Mouse (Mus musculus) intestine, embryonic 16.5 days (tissue): ENCODE results near the gene Gpr157. TPM values are rescaled to one million over a fixed set of nuclear protein-coding genes. Genes with fewer than 3 reads are reported as not detected.
"Not testable (repeated sequence)": the region's sequence is repeated elsewhere in the genome, so short reads cannot be mapped to it uniquely, and the experiment has no call there.

Source experiments
- ATAC-seq: fragments of 200-750 bp; cut with Nextera tagmentation; 2 replicates; pipeline ENCODE4 v1.8.0; 2017; ENCODE audit warnings: moderate TSS enrichment, moderate library complexity
- H3K27ac ChIP-seq: fragments of 300-500 bp; sonication (generic); 2 replicates; pipeline ENCODE4 v1.5.1; 2014; ENCODE audit warnings: mild to moderate bottlenecking, low read length
- H3K27me3 ChIP-seq: fragments of 300-500 bp; sonication (generic); replicated peaks from 2 replicates; pipeline ENCODE4 v1.6.1; 2014; ENCODE audit warnings: low read length, control low read depth, mixed read lengths; ENCODE audit not compliant: control insufficient read depth, insufficient read depth
- H3K36me3 ChIP-seq: fragments of 300-500 bp; sonication (generic); 2 replicates; pipeline ENCODE4 v1.6.1; 2014; ENCODE audit warnings: low read length, control low read depth; ENCODE audit not compliant: control insufficient read depth, insufficient read depth
- H3K4me1 ChIP-seq: fragments of 300-500 bp; sonication (generic); 2 replicates; pipeline ENCODE4 v1.6.1; 2014; ENCODE audit warnings: low read length, control low read depth, mixed read lengths; ENCODE audit not compliant: control insufficient read depth, insufficient read depth
- H3K4me2 ChIP-seq: fragments of 300-500 bp; sonication (generic); 2 replicates; pipeline ENCODE4 v1.6.1; 2014; ENCODE audit warnings: low read depth, low read length, control low read depth
- H3K4me3 ChIP-seq: fragments of 300-500 bp; sonication (generic); 2 replicates; pipeline ENCODE4 v1.5.1; 2014; ENCODE audit warnings: mild to moderate bottlenecking, low read length
- H3K9ac ChIP-seq: fragments of 300-500 bp; sonication (generic); 2 replicates; pipeline ENCODE4 v1.6.1; 2014; ENCODE audit warnings: low read depth, low read length
- H3K9me3 ChIP-seq: fragments of 300-500 bp; sonication (generic); 2 replicates; pipeline ENCODE4 v1.6.1; 2016; ENCODE audit warnings: low read length, control low read depth; ENCODE audit not compliant: control insufficient read depth
- WGBS: fragments of 180-500 bp; shearing (Covaris S2); extraction: QIAGEN DNeasy Blood & Tissue Kit; methylation state at CpG from one replicate; pipeline ENCODE4 v1.1.7; 2014; 5-methylcytosine and 5-hydroxymethylcytosine counted together
- polyA plus RNA-seq: library from polyadenylated mRNA; unstranded; fragments of >200 nt; fragmentation: Nextera tagmentation; extraction: Ambion mirVana; gene quantifications from 2 replicates; pipeline ENCODE4 v1.2.1, GENCODE M21; 2015

The Gpr157 gene
- polyA plus RNA-seq = 1.6 and 1.8 TPM in 2 replicates

DNA sequence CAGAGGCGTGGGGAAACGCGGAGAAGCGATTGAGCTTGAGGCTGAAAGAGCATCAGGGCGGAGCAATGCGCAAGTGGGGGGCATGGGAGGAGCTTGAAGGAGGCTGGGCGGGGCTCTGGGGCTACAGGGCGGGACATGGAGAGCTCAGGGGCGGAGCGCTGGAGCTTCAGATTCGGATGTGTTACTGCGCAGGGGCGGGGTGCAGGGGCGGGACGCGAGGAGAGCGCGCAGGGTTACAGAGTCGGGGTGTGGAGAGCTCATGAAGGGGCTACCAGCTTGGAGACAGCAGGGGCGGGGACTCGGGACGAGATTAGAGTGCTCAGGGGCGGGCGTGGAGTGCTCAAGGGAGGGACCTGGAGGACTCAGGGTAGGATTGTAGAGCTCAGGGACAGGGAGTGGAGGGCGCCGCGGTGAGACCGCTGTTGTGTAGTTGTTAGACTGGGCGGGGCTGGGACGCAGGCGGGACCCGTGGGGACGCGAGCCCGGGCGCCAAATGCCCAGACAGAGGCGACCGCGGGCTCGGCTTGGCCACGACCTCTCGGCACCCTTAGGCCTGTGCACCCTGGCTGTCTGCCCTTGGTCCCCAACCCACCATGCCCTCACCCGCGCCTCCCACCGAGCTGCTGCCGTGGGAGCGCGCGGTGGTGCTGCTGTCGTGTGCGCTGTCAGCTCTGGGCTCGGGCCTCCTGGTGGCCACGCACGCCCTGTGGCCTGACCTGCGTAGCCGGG, at the start of gene Gpr157:
TSS of gene Gpr157 (plus strand) at position 205 of the 729 bp plus-strand sequence.
- Histone ChIP-seq H3K4me1 (peaks cover 23% of the 10 kb centered on the region), H3K4me3 (peak within 1 kb of the TSS; percentile 69), H3K36me3 (no peaks in the 10 kb centered on the region), H3K27ac (peak within 1 kb of the TSS; percentile 84), H3K9me3 (no peaks in the 10 kb centered on the region), H3K27me3 (no peaks in the 10 kb centered on the region), H3K4me2 (peak within 1 kb of the TSS; percentile 98), H3K9ac (peak within 1 kb of the TSS; percentile 84)
- ATAC-seq = peak; percentile 98
- WGBS = under 1% methylated on average over 50 of the region's 56 CpGs

DNA sequence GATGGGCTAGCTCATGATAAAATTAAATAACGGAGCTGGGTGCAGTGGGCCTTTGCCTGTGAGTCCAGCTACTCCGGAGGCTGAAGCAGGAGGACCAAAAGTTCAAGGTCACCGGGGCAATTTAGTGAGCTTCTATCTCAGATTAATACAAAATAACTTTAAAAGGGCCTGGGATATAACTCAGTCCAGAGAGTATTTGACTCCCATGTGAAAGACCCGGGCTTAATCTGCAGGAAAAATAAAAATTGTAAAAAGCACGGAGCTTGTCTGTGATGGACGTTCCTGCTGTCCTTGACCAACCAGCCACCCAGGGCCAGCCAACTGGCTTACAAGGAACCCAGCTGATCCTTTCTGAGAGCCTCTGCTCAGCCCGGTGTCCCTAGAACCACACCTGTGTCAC, 48.6 kb upstream of the Gpr157 start:
- 81% methylated on average over 7 of the region's 7 CpGs for WGBS
- Histone ChIP-seq H3K27ac (no peak overlapping the region), H3K36me3 (no peaks in the 10 kb centered on the region), H3K4me2 (no peak overlapping the region), H3K4me1 (peaks cover 9% of the 10 kb centered on the region), H3K9ac (no peak overlapping the region), H3K4me3 (no peak overlapping the region), H3K27me3 (peaks cover 9% of the 10 kb centered on the region), H3K9me3 (peaks cover under 1% of the 10 kb centered on the region; the same call in 1 of the 2 replicates)
- no peak for ATAC-seq

DNA sequence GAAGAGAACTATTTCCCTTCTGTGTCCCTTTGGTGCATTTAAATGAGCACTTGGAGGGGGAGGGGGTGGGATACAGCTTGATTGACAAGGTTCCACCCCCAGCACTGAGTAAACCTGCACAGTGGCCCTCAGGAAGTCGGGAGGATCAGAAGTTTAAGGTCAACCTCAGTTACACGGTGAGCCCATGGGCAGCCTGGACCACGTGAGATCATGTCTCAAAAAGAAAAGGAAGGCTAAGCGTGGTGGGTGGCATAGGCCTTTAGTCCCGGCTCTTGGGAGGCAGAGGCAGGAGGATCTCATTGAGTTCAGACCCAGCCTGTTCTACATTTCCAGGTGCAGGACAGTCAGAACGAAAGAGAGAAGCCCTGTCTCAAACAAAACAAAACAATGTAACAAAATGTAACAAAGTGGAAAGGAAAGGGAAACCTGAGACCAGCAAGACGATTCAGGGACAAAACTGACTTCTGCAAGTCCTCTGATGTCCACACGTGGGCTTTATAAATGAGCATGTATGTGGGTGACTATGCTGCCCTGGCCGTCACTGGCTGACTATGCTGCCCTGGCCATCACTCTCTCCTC, 47.1 kb upstream of the Gpr157 start:
- no peak overlapping the region for H3K27ac ChIP-seq
- no peak for ATAC-seq
- no peak overlapping the region for H3K4me3 ChIP-seq
- peaks cover 2% of the 10 kb centered on the region; the same call in 1 of the 2 replicates for H3K9me3 ChIP-seq
- 77% methylated on average over 9 of the region's 9 CpGs for WGBS
- no peak overlapping the region for H3K4me2 ChIP-seq
- H3K9ac ChIP-seq = no peak overlapping the region
- peaks cover 2% of the 10 kb centered on the region; the same call in 1 of the 2 replicates for H3K4me1 ChIP-seq
- H3K36me3 ChIP-seq = no peaks in the 10 kb centered on the region
- H3K27me3 ChIP-seq = no peaks in the 10 kb centered on the region

GRCm38 (mm10) chr4:150040856-150041255, 46.3 kb upstream of the Gpr157 start:
- H3K4me2 ChIP-seq, H3K4me1 ChIP-seq, H3K9me3 ChIP-seq, H3K27me3 ChIP-seq, ATAC-seq, H3K36me3 ChIP-seq, H3K9ac ChIP-seq, H3K27ac ChIP-seq, H3K4me3 ChIP-seq: not testable (repeated sequence)
- WGBS = 75% methylated on average over 1 of the region's 1 CpGs

DNA sequence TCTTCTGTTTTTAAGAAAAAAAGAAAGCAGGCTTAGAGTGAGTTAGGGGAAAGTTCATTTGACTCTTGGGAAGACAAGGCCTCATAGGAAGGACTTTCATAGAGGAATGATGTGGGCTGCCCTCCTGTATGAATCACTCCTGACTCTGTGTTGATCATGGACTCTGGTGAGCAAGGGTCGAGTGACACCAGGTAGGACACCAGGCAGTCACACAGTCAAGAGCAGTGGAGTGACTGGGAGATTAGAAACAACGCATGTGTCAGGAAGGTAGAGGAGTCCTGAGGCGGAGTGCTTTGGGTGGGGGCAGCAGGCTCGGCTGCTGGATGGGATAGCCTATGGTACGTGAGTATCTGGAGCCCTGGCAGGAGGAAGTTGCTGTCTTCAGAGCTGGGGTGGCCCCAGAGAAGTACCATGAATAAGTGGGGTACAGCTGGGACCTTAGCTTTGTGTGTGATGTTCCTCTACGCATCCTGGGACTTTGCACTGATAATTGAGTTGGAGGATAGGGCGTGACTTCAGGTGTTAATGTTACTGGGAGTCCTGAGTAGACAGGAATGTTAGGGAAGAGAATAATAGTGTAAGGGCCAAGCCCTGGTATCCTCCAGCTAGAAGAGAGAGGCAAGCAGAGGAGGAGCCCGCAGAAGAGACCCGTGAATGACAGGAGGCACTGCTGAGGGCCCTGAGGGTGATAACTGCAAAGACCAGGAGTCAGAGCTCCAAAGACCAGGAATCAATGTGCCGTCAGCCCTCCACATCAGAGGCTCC, 45.6 kb upstream of the Gpr157 start:
- H3K27me3 ChIP-seq = no peaks in the 10 kb centered on the region
- H3K27ac ChIP-seq = no peak overlapping the region
- H3K9ac ChIP-seq = no peak overlapping the region
- peaks cover 2% of the 10 kb centered on the region; the same call in 1 of the 2 replicates for H3K9me3 ChIP-seq
- H3K4me3 ChIP-seq = no peak overlapping the region
- ATAC-seq = peak; percentile 63; the same call in 1 of the 2 replicates
- no peaks in the 10 kb centered on the region for H3K36me3 ChIP-seq
- WGBS = 73% methylated on average over 10 of the region's 10 CpGs
- H3K4me1 ChIP-seq = no peaks in the 10 kb centered on the region; the same call in 1 of the 2 replicates
- H3K4me2 ChIP-seq = no peak overlapping the region

DNA sequence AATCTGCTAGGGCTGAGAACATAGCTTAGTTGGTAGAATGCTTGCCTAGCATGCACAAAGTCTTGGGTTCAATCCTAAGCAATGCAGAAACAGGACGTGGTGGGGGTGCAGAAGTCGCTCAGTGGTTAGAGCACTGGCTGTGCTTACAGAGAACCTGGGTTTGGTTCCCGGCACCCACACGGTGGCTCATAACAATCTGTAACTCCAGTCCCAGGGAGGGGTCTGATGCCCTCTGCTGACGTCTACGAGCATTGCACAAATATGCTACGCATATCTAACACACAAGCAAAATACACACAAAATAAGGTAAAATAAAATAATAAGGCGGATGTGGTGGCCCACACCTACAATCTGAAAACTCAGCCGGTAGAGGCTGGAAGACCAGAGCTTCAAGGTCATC, 43.6 kb upstream of the Gpr157 start:
- no peak overlapping the region for H3K4me3 ChIP-seq
- H3K9me3 ChIP-seq = peaks cover 2% of the 10 kb centered on the region; the same call in 1 of the 2 replicates
- no peak for ATAC-seq
- H3K36me3 ChIP-seq = no peaks in the 10 kb centered on the region
- no peak overlapping the region for H3K9ac ChIP-seq
- H3K27me3 ChIP-seq = no peaks in the 10 kb centered on the region
- peaks cover 5% of the 10 kb centered on the region for H3K4me1 ChIP-seq
- no peak overlapping the region for H3K27ac ChIP-seq
- H3K4me2 ChIP-seq = no peak overlapping the region
- 95% methylated on average over 9 of the region's 9 CpGs for WGBS

DNA sequence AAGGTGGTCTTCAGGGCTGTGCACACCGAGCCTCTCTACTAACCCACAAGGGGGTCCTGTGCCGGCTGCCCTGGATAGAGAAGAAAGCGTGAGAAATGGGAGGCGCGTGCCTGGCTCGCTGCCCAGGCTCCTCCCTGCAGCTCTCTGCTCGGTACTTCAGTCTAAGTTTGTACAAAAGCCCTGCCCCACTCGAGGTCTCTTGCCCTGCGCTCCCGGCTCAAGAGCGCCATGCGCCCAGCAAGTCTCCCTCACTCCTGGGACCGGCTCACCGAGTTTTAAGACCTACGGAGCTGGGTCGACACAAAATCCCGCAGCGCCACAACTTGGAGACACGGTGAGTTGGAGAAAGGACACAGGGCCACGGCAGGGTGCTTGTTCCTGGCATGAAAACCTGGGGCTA, 39.1 kb upstream of the Gpr157 start:
- peak overlapping the region; percentile 63 for H3K9ac ChIP-seq
- peaks cover 3% of the 10 kb centered on the region for H3K27me3 ChIP-seq
- peak; percentile 74 for ATAC-seq
- no peaks in the 10 kb centered on the region for H3K36me3 ChIP-seq
- no peak overlapping the region for H3K27ac ChIP-seq
- H3K4me3 ChIP-seq = peak overlapping the region; percentile 56
- peaks cover 11% of the 10 kb centered on the region for H3K4me1 ChIP-seq
- H3K4me2 ChIP-seq = peak overlapping the region; percentile 87
- peaks cover 2% of the 10 kb centered on the region; the same call in 1 of the 2 replicates for H3K9me3 ChIP-seq
- under 1% methylated on average over 20 of the region's 20 CpGs for WGBS

- ATAC-seq = peak; percentile 61
- H3K27ac ChIP-seq = no peak overlapping the region
- peak overlapping the region; percentile 56 for H3K4me3 ChIP-seq
- no peaks in the 10 kb centered on the region for H3K36me3 ChIP-seq
- WGBS = 2% methylated on average over 49 of the region's 49 CpGs
- peaks cover 1% of the 10 kb centered on the region; the same call in 1 of the 2 replicates for H3K9me3 ChIP-seq
- H3K4me2 ChIP-seq = peak overlapping the region; percentile 87
- H3K4me1 ChIP-seq = peaks cover 11% of the 10 kb centered on the region
- peak overlapping the region; percentile 63 for H3K9ac ChIP-seq
- peaks cover 3% of the 10 kb centered on the region for H3K27me3 ChIP-seq
These were observed 38.5 kb upstream of the Gpr157 start for GRCm38 (mm10) chr4:150048478-150049156.

DNA sequence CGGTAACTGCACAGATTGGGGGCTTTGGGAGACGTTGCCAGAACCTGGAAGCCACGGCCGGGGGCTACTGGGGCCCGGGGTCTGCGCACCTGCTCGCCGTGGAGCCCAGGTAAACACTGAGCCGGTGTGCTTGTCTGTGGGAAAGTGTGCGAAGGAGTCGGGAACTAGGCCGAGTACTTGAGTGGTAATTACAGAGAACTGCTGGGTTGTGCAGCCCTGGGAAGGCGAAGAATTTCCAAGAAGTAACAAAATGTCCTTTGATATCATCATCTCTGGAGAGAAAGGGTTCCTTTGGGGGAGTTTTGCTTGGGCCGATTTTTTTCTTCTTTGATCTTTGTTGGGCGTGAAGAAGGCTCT, 38.0 kb upstream of the Gpr157 start:
- 21% methylated on average over 15 of the region's 15 CpGs for WGBS
- no peaks in the 10 kb centered on the region for H3K36me3 ChIP-seq
- H3K9me3 ChIP-seq = no peaks in the 10 kb centered on the region
- peaks cover 3% of the 10 kb centered on the region for H3K27me3 ChIP-seq
- H3K9ac ChIP-seq = peak overlapping the region; percentile 63
- ATAC-seq = no peak
- H3K27ac ChIP-seq = no peak overlapping the region
- peaks cover 11% of the 10 kb centered on the region for H3K4me1 ChIP-seq
- H3K4me2 ChIP-seq = peak overlapping the region; percentile 87
- H3K4me3 ChIP-seq = peak overlapping the region; percentile 56
